Mouse (Mus musculus) heart, adult 2 months (tissue): ENCODE results near the gene Brat1. TPM values are rescaled to one million over a fixed set of nuclear protein-coding genes. Genes with fewer than 3 reads are reported as not detected.

Experiments
- DNase-seq, 2 experiments: peaks; one replicate each; pipeline ENCODE4 v3.0.0; 2021
- H3K27ac ChIP-seq: fragments of 200-600 bp; 2 replicates; pipeline ENCODE4 v1.8.1; 2022
- H3K27me3 ChIP-seq: fragments of 200-500 bp; 2 replicates; pipeline ENCODE4 v1.6.1; 2012; ENCODE audit warnings: mild to moderate bottlenecking, low read length, inconsistent platforms, mixed read lengths; ENCODE audit not compliant: control insufficient read depth, insufficient read depth
- H3K36me3 ChIP-seq: fragments of 200-500 bp; 2 replicates; pipeline ENCODE4 v1.6.1; 2012; ENCODE audit warnings: low read length, inconsistent platforms; ENCODE audit not compliant: control insufficient read depth, insufficient read depth
- H3K4me1 ChIP-seq: fragments of 200-500 bp; 2 replicates; pipeline ENCODE4 v1.6.1; 2011; ENCODE audit warnings: low read length; ENCODE audit not compliant: control insufficient read depth, insufficient read depth
- H3K4me3 ChIP-seq: fragments of 200-600 bp; 2 replicates; pipeline ENCODE4 v1.8.1; 2022
- H3K79me2 ChIP-seq: fragments of 200-500 bp; replicated peaks from 2 replicates; pipeline ENCODE4 v1.6.1; 2012; ENCODE audit warnings: mild to moderate bottlenecking, inconsistent platforms, low read length, moderate library complexity, mixed read lengths; ENCODE audit not compliant: control insufficient read depth, insufficient read depth
- H3K9ac ChIP-seq: fragments of 200-500 bp; 2 replicates; pipeline ENCODE4 v1.6.1; 2012; ENCODE audit warnings: low read depth, mild to moderate bottlenecking, control low read depth, inconsistent platforms, low read length, mixed read lengths
- CTCF ChIP-seq: fragments of 200-600 bp; IDR thresholded peaks from 2 replicates; pipeline ENCODE4 v1.8.1; 2022; ENCODE audit warnings: antibody characterized with exemption, mild to moderate bottlenecking, moderate library complexity
- EP300 ChIP-seq: fragments of 200-500 bp; IDR thresholded peaks from 2 replicates; pipeline ENCODE4 v1.6.1; 2011; ENCODE audit warnings: low read depth, low read length, control low read depth; ENCODE audit not compliant: insufficient read depth
- POLR2A ChIP-seq: fragments of 200-500 bp; IDR thresholded peaks from 2 replicates; pipeline ENCODE4 v1.6.1; 2011; ENCODE audit warnings: mild to moderate bottlenecking, low read depth, low read length, control low read depth; ENCODE audit not compliant: insufficient read depth
- WGBS: fragments of 180-500 bp; shearing (Covaris S2); methylation state at CpG from one replicate; pipeline ENCODE4 v1.1.7; 2018; 5-methylcytosine and 5-hydroxymethylcytosine counted together
- intact Hi-C: fragments of 180-260 bp; cut with DNase I; formaldehyde crosslinking; loops from one replicate; pipeline ENCODE4 v1.15.1; 2025
- polyA plus RNA-seq: library from polyadenylated mRNA; depleted of rRNA; stranded (reverse); fragments of >200 nt; gene quantifications from 2 replicates; pipeline ENCODE4 v1.2.3, GENCODE M21; 2012
- total RNA-seq, 2 experiments: library from RNA; stranded (reverse); gene quantifications; 2 replicates each; pipeline ENCODE4 v1.2.3; 2021

The Brat1 gene
- total and polyA plus RNA-seq, 3 experiments = 6.4 to 11.0 (median 8.2) TPM

DNA sequence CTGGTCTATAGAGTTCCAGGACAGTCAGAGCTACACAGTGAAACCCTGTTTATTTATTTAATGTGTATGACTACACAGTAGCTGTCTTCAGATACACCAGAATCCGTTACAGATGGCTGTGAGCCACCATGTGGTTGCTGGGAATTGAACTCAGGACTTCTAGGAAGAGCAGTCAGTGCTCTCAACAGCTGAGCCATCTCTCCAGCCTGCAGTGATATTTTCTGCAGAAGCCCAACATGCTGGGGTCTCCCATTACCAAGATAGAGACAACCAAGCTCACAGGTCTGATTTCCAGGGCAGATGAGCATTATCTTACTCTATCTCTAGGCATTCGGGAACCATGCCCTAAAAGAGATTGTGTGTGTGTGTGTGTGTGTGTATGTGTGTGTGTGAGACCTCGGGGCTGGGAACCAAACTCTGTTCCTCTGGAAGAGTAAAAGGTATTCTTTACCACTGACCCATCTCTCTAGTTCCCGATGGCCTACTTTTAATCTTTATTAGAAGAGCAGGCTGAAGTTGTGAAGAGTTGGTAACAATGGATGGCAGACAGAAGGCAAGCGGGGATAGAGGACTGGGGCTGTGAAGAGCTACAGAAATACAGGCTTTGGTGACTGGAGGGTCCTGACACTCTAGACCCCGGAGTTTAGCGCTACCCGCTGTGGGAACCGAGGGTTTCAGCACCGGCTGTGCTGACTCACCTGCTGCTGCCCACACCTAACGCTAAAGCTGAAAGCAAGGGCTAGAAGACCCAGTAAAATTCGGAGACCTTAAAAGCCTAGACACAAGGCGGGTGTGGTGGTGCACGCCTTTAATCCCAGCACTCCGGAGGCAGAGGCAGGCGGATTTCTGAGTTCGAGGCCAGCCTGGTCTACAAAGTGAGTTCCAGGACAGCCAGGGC lies 1.1 kb upstream of the Brat1 start:
- intact Hi-C loops = loop anchor here (2.0 kb wide), 1 partner anchor 45 kb away; no protein-coding TSS in a partner anchor
- TF ChIP-seq CTCF = no peak
- no peak for TF ChIP-seq EP300
- no peak for TF ChIP-seq POLR2A
- no peak for DNase-seq
- Histone ChIP-seq H3K79me2 (no peaks in the 10 kb centered on the region), H3K36me3 (no peaks in the 10 kb centered on the region), H3K4me3 (peak overlapping the region; percentile 92), H3K4me1 (peaks cover 8% of the 10 kb centered on the region), H3K9ac (no peak overlapping the region), H3K27ac (peak overlapping the region; percentile 100), H3K27me3 (no peaks in the 10 kb centered on the region)
- 32% methylated on average over 17 of the region's 17 CpGs for WGBS

DNA sequence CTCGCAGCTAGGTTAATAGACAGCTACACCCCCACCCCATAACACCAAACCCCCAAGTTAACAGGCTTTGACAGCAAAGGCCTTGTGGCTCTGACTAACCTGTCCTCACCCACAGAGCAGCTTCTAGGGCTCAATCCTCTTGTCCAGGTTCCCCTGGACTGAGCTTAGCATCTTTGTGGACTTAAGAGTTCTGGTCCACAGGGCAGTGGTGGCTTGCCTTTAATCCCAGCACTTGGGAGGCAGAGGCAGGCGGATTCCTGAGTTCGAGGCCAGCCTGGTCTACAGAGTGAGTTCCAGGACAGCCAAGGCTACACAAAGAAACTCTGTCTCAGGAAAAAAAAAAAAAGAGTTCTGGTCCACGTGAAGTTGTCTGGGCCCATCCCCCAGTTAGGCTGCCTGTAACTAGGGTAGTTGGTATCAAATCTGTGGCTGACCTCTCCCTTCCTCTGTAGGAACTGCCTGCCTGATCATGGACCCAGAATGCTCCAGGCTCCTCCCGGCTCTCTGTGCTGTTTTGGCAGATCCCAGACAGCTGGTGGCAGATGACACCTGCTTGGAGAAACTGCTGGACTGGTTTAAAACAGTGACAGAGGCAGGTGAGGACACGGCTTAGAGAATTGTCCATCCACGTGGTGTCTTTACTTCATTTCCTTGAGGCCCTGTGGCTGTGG lies 825 bp downstream of the Brat1 start:
- Histone ChIP-seq H3K9ac (peak overlapping the region; percentile 74), H3K79me2 (no peaks in the 10 kb centered on the region), H3K36me3 (no peaks in the 10 kb centered on the region), H3K4me1 (peaks cover 8% of the 10 kb centered on the region), H3K4me3 (peak overlapping the region; percentile 69), H3K27me3 (no peaks in the 10 kb centered on the region), H3K27ac (peak overlapping the region; percentile 85)
- WGBS = 43% methylated on average over 7 of the region's 7 CpGs
- TF ChIP-seq CTCF (no peak), EP300 (no peak), POLR2A (no peak)
- intact Hi-C loops = loop anchor here (2.0 kb wide), 1 partner anchor 43 kb away; no protein-coding TSS in a partner anchor
- DNase-seq = peak; percentile 17 to 33

DNA sequence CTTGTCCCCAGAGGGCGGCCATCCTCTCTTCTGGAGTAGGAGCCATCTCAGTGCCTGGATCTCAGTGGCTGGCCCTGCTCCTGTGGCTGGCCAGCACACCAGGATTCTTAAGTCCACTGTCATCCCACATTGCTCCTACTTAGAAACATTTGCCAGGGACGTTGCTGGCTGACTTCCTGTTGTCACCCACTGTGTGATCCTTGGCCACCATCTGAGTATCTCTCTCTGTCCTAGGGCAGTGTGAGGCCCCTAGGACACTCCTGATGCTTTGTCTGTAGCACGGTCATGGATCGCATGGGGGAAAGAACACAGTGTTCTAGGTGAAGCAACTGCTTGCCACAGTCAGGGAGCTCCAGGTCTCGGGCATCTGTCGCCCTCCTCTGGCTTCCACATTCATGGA lies 5.5 kb downstream of the Brat1 start:
- no peaks in the 10 kb centered on the region for H3K27me3 ChIP-seq
- 89% methylated on average over 6 of the region's 6 CpGs for WGBS
- H3K9ac ChIP-seq = no peak overlapping the region
- H3K79me2 ChIP-seq = no peaks in the 10 kb centered on the region
- TF ChIP-seq EP300 (no peak), POLR2A (no peak), CTCF (no peak)
- no peak for DNase-seq
- H3K4me3 ChIP-seq = no peak overlapping the region
- intact Hi-C loops = no loop called here
- H3K4me1 ChIP-seq = peaks cover 3% of the 10 kb centered on the region
- H3K27ac ChIP-seq = no peak overlapping the region
- no peaks in the 10 kb centered on the region for H3K36me3 ChIP-seq

DNA sequence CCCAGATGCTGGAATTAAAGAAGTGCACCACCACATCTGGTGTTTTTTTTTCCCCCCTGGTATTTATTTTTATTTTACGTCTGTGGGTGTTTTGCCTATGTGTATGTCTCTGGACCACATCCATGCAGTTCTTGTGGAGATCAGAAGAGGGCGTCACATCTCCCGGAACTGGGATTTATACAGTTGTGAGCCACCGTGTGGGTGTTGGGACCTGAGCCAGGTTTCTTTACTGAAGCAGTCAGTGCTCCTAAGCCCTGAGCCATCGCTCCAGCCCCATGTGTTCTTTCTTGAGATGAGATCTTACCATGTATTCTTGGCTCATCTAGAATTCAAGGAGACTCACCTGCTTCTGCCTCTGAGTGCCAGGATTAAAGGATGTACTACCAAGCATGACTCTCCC lies 6.2 kb downstream of the Brat1 start:
- H3K4me1 ChIP-seq = peaks cover under 1% of the 10 kb centered on the region
- H3K79me2 ChIP-seq = no peaks in the 10 kb centered on the region
- no peaks in the 10 kb centered on the region for H3K27me3 ChIP-seq
- no peak for DNase-seq
- no peak overlapping the region for H3K9ac ChIP-seq
- no peak overlapping the region for H3K4me3 ChIP-seq
- TF ChIP-seq EP300 (no peak), CTCF (0 out of 2 replicates have a peak, but pooled peaks have one; percentile 8)
- no peak overlapping the region for H3K27ac ChIP-seq
- 72% methylated on average over 5 of the region's 5 CpGs for WGBS
- no peaks in the 10 kb centered on the region for H3K36me3 ChIP-seq
- intact Hi-C loops = no loop called here

DNA sequence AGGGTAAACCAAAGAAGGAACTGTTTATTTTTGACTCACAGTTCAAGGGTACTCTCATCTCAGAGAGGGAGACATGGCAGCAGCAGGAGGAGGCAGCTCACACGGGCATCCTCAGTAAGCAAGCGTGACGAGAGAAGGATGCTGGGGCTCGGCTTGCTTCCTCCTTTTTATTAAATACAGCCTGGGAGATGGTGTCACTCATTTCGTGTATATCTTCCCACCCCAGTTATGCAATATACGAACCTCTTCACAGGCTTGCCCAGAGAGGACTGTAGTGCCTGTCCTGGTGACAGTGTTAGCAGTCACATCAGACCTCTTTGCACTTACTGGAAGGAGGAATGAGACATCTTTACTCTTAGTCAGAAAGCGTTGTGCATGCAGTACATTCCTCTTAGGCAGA lies 16.0 kb downstream of the Brat1 start:
- WGBS = 75% methylated on average over 7 of the region's 7 CpGs
- Histone ChIP-seq H3K27ac (no peak overlapping the region), H3K9ac (no peak overlapping the region), H3K36me3 (no peaks in the 10 kb centered on the region), H3K4me1 (no peaks in the 10 kb centered on the region), H3K4me3 (no peak overlapping the region), H3K27me3 (no peaks in the 10 kb centered on the region), H3K79me2 (no peaks in the 10 kb centered on the region)
- intact Hi-C loops = no loop called here
- no peak for TF ChIP-seq CTCF
- no peak for TF ChIP-seq EP300
- TF ChIP-seq POLR2A = no peak
- no peak for DNase-seq

DNA sequence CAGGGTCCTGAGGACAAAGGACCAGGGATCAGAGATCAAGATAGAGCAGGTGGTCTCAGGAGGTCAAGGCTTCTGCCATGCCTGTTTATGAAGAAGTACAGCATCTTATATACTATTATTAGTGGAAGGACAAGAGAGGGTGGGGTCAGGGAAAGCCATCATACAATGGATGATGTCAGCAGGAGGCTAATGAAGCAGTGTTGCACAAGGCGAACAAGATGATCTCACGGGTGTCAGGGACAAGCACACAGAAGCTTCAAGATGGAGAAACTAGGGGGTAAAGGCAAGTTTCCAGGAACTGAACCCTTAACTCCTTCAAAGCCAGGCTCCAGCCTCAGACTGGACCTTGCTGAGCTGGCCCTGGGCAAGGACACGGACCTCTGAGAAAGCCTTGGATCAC lies 17.3 kb downstream of the Brat1 start:
- Histone ChIP-seq H3K27me3 (no peaks in the 10 kb centered on the region), H3K79me2 (no peaks in the 10 kb centered on the region), H3K4me1 (no peaks in the 10 kb centered on the region), H3K9ac (no peak overlapping the region), H3K27ac (no peak overlapping the region), H3K4me3 (no peak overlapping the region), H3K36me3 (no peaks in the 10 kb centered on the region)
- WGBS = 51% methylated on average over 3 of the region's 3 CpGs
- TF ChIP-seq EP300 = no peak
- TF ChIP-seq CTCF = no peak
- no peak for TF ChIP-seq POLR2A
- no peak for DNase-seq
- intact Hi-C loops = no loop called here
